Mouse (Mus musculus) neutrophil, adult 65 days (primary cell): ENCODE results near the gene Dthd1. TPM values are rescaled to one million over a fixed set of nuclear protein-coding genes. Genes with fewer than 3 reads are reported as not detected.

Experiments used
- total RNA-seq: library from RNA; stranded (reverse); gene quantifications from 2 replicates; pipeline ENCODE4 v1.2.4, GENCODE M21; 2023

Gene Dthd1
- not detected in 2 replicates for total RNA-seq

DNA sequence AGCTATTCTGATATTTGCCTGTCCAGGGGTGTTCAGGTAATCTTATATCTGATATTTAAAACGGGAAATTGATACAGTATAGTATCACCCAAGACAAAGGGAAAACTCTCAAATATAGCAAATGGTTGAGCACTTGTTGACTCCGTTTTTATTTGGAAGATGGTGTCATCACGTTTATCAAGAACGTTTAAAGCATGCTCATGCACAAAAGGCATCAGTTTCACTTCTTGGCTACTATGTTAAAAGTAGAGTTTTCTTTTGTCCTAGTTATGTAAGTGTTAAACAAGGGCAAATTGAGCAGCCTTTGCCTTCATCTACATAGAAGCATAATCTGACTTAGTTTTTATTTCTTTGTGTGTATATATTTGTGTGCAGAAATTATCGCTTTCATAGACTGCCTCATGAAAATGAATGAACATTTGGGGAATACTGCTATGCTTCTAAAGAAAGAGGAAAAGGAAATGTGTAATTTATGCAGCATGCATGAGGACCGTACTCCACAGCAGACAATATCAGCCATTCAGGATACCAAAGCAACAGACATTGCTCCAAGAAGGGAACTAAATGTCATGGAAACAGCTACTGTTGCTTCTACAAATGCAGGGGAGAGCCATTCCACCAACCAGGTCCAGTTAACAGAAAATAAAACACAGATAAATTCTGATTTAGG is at the start of gene Dthd1:
Dthd1 (plus strand) TSS at position 422 of the 670 bp plus-strand sequence.

GRCm38 (mm10) chr5:62765784-62766701 is 47.6 kb upstream of the Dthd1 start, which contains the start of gene Arap2:
Gene Arap2 (minus strand): TSS chr5:62766159.

Other genes starting within 250 kb of the Dthd1 start
- gene Arap2, start 47.7 kb upstream of the Dthd1 start, total RNA-seq = 3.8 and 5.5 TPM in 2 replicates